12 mouse cellular contexts compared by ENCODE assay signal in the genomic region with DNA sequence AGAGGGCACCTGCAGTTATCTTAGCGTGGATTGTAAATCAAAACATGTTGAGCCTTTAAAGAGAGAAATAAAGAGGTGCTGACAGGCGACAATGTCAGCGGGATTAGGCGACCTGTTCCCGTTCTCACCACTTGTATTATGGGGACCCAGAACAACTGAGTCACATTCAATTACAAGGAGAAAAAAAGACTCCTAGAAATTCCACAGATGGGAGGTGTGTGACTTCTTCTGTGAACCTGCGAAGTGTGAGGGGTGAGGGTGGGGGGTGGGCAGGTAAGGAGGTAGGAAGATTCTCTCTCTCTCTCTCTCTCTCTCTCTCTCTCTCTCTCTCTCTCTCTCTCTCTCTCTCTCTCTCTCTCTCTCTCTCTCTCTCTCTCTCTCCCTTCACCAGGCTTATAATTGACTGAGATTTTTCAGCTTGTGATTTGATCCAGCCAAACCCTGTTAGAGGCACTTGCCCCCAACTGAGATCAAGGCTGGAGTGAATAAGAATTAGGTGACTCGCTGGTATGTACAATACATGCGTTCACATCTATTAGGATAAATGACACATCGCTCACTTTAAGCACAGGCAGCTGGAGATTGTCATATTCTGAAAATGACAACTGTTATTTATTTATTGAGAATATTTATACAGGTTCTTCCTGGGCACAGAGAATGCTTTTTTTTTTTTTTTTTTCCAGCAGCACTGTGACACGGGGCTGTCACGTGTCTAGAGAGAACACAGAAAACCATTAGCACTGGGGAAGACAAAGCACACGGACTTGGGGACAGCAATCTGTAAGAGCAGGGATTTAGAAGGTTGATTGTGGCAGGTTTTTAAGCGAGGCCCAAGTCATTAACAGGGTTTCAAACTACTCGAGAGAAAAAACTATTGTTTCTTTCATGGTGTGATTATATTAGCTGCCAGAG.
A peak's percentile ranks its signal among the peaks of the same experiment; 100 is the strongest.
DNase-seq lines count a peak whose midpoint lies in the region; ATAC-seq lines count a peak whose summit lies in the region.
"Had no signal": no experiment of that assay in that cellular context is flagged by ENCODE, and none has a peak within 500 bp of the region (broad histone marks: within the 10 kb centered on the region; RNA-seq: fewer than 3 reads in every experiment).

No protein-coding gene starts in this region.

- 14% methylated on average over 14 of the region's 14 CpGs for whole genome bisulfite sequencing in neural tube, embryonic 11.5 days
- WGBS in forebrain, embryonic 16.5 days: 6% methylated on average over 14 of the region's 14 CpGs
- WGBS in limb, embryonic 12.5 days: 10% methylated on average over 14 of the region's 14 CpGs

- H3K4me3 ChIP-seq in neural tube, embryonic 11.5 days (ENCODE audit: low read depth, low read length): no peak overlapping the region
- no peak overlapping the region for H3K4me3 ChIP-seq in forebrain, embryonic 16.5 days (replicated peaks; ENCODE audit: low read length)
- H3K4me3 ChIP-seq in limb, embryonic 12.5 days (replicated peaks): no peak overlapping the region
- H3K4me3 ChIP-seq: embryonic facial prominence, embryonic 12.5 days had no signal

- DNase-seq in neural tube, embryonic 11.5 days (ENCODE audit: low spot score): peak; percentile 31
- DNase-seq in neural tube, embryonic 10.5 days (ENCODE audit: extremely low spot score, low spot score): no peak
- peak; percentile 66 for DNase-seq in retina, postnatal 1 day
- DNase-seq in adrenal gland, adult 18-20 months (ENCODE audit: low spot score in 2 of 2): no peak
- no peak for DNase-seq in frontal cortex, postnatal 25 days (ENCODE audit: low spot score in 2 of 2)
- DNase-seq in spleen, postnatal 14 days (ENCODE audit: low spot score in 2 of 2): no peak
- DNase-seq: thymus, postnatal 14 days had no signal

- H3K9ac ChIP-seq in neural tube, embryonic 11.5 days (ENCODE audit: low read length): no peak overlapping the region
- H3K9ac ChIP-seq in forebrain, embryonic 16.5 days (replicated peaks; ENCODE audit: low read depth, low read length): no peak overlapping the region
- no peak overlapping the region for H3K9ac ChIP-seq in limb, embryonic 12.5 days (replicated peaks)
- H3K9ac ChIP-seq: embryonic facial prominence, embryonic 12.5 days had no signal

- H3K27ac ChIP-seq in neural tube, embryonic 11.5 days (ENCODE audit: low read depth, low read length): no peak overlapping the region
- no peak overlapping the region for H3K27ac ChIP-seq in forebrain, embryonic 16.5 days (ENCODE audit: low read length)
- H3K27ac ChIP-seq in limb, embryonic 12.5 days: no peak overlapping the region
- H3K27ac ChIP-seq: embryonic facial prominence, embryonic 12.5 days had no signal

- H3K4me2 ChIP-seq in neural tube, embryonic 11.5 days (ENCODE audit: low read depth): peak overlapping the region; percentile 19; the same call in 1 of the 2 replicates
- H3K4me2 ChIP-seq in forebrain, embryonic 16.5 days (ENCODE audit: low read length): peak overlapping the region; percentile 37
- H3K4me2 ChIP-seq in limb, embryonic 12.5 days: 0 out of 2 replicates have a peak overlapping the region, but pooled peaks have one; percentile 3
- H3K4me2 ChIP-seq: embryonic facial prominence, embryonic 12.5 days; liver, embryonic 11.5 days had no signal

- H3K36me3 ChIP-seq in neural tube, embryonic 11.5 days (ENCODE audit: control insufficient read depth, insufficient read depth, low read length): no peaks in the 10 kb centered on the region
- no peaks in the 10 kb centered on the region for H3K36me3 ChIP-seq in forebrain, embryonic 16.5 days (ENCODE audit: control insufficient read depth, insufficient read depth)
- H3K36me3 ChIP-seq in limb, embryonic 12.5 days: no peaks in the 10 kb centered on the region
- H3K36me3 ChIP-seq: embryonic facial prominence, embryonic 12.5 days had no signal

- ATAC-seq in neural tube, embryonic 11.5 days (ENCODE audit: insufficient read depth, low FRiP score, low TSS enrichment): peak; percentile 74
- peak; percentile 65 for ATAC-seq in forebrain, embryonic 16.5 days
- 0 out of 2 replicates have a peak, but pooled peaks have one; percentile 47 for ATAC-seq in limb, embryonic 12.5 days (ENCODE audit: insufficient number of reproducible peaks, insufficient read depth, low FRiP score, low TSS enrichment, low read depth)
- ATAC-seq: inflammation-experienced regulatory T-cells, adult 6 months had no signal

- H3K27me3 ChIP-seq in neural tube, embryonic 11.5 days (ENCODE audit: control insufficient read depth, insufficient read depth, low read length): no peaks in the 10 kb centered on the region
- no peaks in the 10 kb centered on the region for H3K27me3 ChIP-seq in forebrain, embryonic 16.5 days (replicated peaks; ENCODE audit: control insufficient read depth, insufficient read depth, low read length)
- peaks cover 8% of the 10 kb centered on the region for H3K27me3 ChIP-seq in limb, embryonic 12.5 days
- H3K27me3 ChIP-seq: embryonic facial prominence, embryonic 12.5 days had no signal

- H3K4me1 ChIP-seq in neural tube, embryonic 11.5 days (ENCODE audit: control insufficient read depth, insufficient read depth, low read length): peaks cover 9% of the 10 kb centered on the region; the same call in 1 of the 2 replicates
- peaks cover 14% of the 10 kb centered on the region for H3K4me1 ChIP-seq in forebrain, embryonic 16.5 days (replicated peaks; ENCODE audit: control insufficient read depth, insufficient read depth, low read length)
- H3K4me1 ChIP-seq in limb, embryonic 12.5 days (replicated peaks): peaks cover 23% of the 10 kb centered on the region

- no peaks in the 10 kb centered on the region for H3K9me3 ChIP-seq in neural tube, embryonic 11.5 days (ENCODE audit: control insufficient read depth, low read length)
- no peaks in the 10 kb centered on the region for H3K9me3 ChIP-seq in forebrain, embryonic 16.5 days (ENCODE audit: control insufficient read depth, low read length)
- no peaks in the 10 kb centered on the region for H3K9me3 ChIP-seq in limb, embryonic 12.5 days
- H3K9me3 ChIP-seq: embryonic facial prominence, embryonic 12.5 days had no signal

Comparison
In these comparisons a context has a peak if more than half of its experiments do, and no peak if none do; other contexts are left out.
1. DNase-seq: peak in neural tube, embryonic 11.5 days (single experiment) and retina, postnatal 1 day (single experiment); none in neural tube, embryonic 10.5 days (single experiment), adrenal gland, adult 18-20 months (0 of 2), frontal cortex, postnatal 25 days (0 of 2) and spleen, postnatal 14 days (0 of 2).
2. Peak in every context shown above with its lines, with median percentiles within 50 percentile points of each other: ATAC-seq and H3K4me2 ChIP-seq.